Mouse (Mus musculus) midbrain, embryonic 16.5 days (tissue): ENCODE results near the gene Zfp770. TPM values are rescaled to one million over a fixed set of nuclear protein-coding genes. Genes with fewer than 3 reads are reported as not detected.

ENCODE experiments used
- ATAC-seq: fragments of 200-750 bp; cut with Nextera tagmentation; 2 replicates; pipeline ENCODE4 v1.8.0; 2017; ENCODE audit warnings: moderate TSS enrichment
- H3K27ac ChIP-seq: fragments of 300-500 bp; sonication (generic); 2 replicates; pipeline ENCODE4 v1.5.1; 2014; ENCODE audit warnings: mild to moderate bottlenecking, low read length, mixed read lengths
- H3K27me3 ChIP-seq: fragments of 300-500 bp; sonication (generic); 2 replicates; pipeline ENCODE4 v1.6.1; 2014; ENCODE audit warnings: low read depth, low read length, mixed read lengths; ENCODE audit not compliant: control insufficient read depth, insufficient read depth
- H3K36me3 ChIP-seq: fragments of 300-500 bp; sonication (generic); 2 replicates; pipeline ENCODE4 v1.6.1; 2014; ENCODE audit warnings: mild to moderate bottlenecking, low read length, moderate library complexity, mixed read lengths; ENCODE audit not compliant: control insufficient read depth, insufficient read depth
- H3K4me1 ChIP-seq: fragments of 300-500 bp; sonication (generic); 2 replicates; pipeline ENCODE4 v1.6.1; 2014; ENCODE audit warnings: mild to moderate bottlenecking, low read length, mixed read lengths; ENCODE audit not compliant: control insufficient read depth, insufficient read depth
- H3K4me2 ChIP-seq: fragments of 300-500 bp; sonication (generic); 2 replicates; pipeline ENCODE4 v1.6.1; 2014; ENCODE audit warnings: mild to moderate bottlenecking, low read length, mixed read lengths
- H3K4me3 ChIP-seq: fragments of 300-500 bp; sonication (generic); 2 replicates; pipeline ENCODE4 v1.5.1; 2014; ENCODE audit warnings: low read depth, mild to moderate bottlenecking, low read length, moderate library complexity, mixed read lengths
- H3K9ac ChIP-seq: fragments of 300-500 bp; sonication (generic); 2 replicates; pipeline ENCODE4 v1.6.1; 2014; ENCODE audit warnings: low read depth, low read length, mixed read lengths
- H3K9me3 ChIP-seq: fragments of 300-500 bp; sonication (generic); replicated peaks from 2 replicates; pipeline ENCODE4 v1.6.1; 2014; ENCODE audit warnings: mild to moderate bottlenecking, low read length, mixed read lengths; ENCODE audit not compliant: control insufficient read depth, poor library complexity, severe bottlenecking
- WGBS: fragments of 180-500 bp; shearing (Covaris S2); extraction: QIAGEN DNeasy Blood & Tissue Kit; methylation state at CpG from one replicate; pipeline ENCODE4 v1.1.7; 2014; 5-methylcytosine and 5-hydroxymethylcytosine counted together
- polyA plus RNA-seq: library from polyadenylated mRNA; unstranded; fragments of >200 nt; fragmentation: Nextera tagmentation; extraction: Ambion mirVana; gene quantifications from 2 replicates; pipeline ENCODE4 v1.2.1, GENCODE M21; 2015

The Zfp770 gene
- polyA plus RNA-seq: 5.8 and 6.3 TPM in 2 replicates

DNA sequence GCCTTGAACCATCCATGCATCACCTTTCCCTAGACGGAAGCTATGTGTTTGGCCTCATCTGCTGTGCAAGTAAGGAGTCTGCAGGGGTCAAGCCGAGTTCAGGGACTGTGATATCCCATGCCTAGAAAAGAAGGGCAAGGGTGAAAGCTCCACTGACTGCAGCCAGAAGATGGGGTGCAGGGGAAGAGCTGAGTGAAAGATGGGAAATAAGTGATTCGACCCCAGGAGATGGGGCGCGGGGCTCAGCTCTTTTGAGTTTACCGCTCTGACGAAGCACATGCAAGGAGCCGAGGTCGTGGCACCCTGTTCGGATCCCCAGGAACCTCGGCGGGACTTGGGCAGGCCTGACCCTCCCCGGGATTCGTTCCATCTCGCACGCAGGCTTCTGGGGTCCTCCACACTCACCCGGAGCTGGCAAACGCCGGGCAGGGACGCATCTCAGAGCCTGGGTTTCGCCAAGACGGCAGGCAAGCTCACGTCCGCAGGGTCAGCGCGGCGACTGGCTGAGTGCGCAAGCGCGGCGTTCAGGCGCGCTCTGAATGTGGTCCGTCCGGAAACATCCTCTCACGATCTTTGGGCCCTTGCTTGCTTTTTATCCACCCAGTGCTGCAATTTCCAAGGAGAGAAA is at the start of gene Zfp770:
Gene Zfp770, minus strand, starts transcription at position 538 of the 628 bp plus-strand sequence.
- peak within 1 kb of the TSS; percentile 86 for H3K4me2 ChIP-seq
- peak; percentile 98 for ATAC-seq
- no peaks in the 10 kb centered on the region for H3K9me3 ChIP-seq
- peak within 1 kb of the TSS; percentile 92 for H3K4me3 ChIP-seq
- peak within 1 kb of the TSS; percentile 98 for H3K9ac ChIP-seq
- H3K36me3 ChIP-seq: peaks cover 3% of the 10 kb centered on the region
- H3K27me3 ChIP-seq: no peaks in the 10 kb centered on the region
- peaks cover 17% of the 10 kb centered on the region for H3K4me1 ChIP-seq
- under 1% methylated on average over 36 of the region's 36 CpGs for WGBS
- peak within 1 kb of the TSS; percentile 85 for H3K27ac ChIP-seq

GRCm38 (mm10) chr2:114249440-114249839 is 48.2 kb upstream of the Zfp770 start:
- no peak overlapping the region for H3K4me2 ChIP-seq
- H3K9me3 ChIP-seq: no peaks in the 10 kb centered on the region
- no peak for ATAC-seq
- H3K36me3 ChIP-seq: no peaks in the 10 kb centered on the region
- no peak overlapping the region for H3K9ac ChIP-seq
- 82% methylated on average over 6 of the region's 6 CpGs for WGBS
- H3K4me3 ChIP-seq: no peak overlapping the region
- no peak overlapping the region for H3K27ac ChIP-seq
- H3K4me1 ChIP-seq: no peaks in the 10 kb centered on the region
- no peaks in the 10 kb centered on the region for H3K27me3 ChIP-seq

DNA sequence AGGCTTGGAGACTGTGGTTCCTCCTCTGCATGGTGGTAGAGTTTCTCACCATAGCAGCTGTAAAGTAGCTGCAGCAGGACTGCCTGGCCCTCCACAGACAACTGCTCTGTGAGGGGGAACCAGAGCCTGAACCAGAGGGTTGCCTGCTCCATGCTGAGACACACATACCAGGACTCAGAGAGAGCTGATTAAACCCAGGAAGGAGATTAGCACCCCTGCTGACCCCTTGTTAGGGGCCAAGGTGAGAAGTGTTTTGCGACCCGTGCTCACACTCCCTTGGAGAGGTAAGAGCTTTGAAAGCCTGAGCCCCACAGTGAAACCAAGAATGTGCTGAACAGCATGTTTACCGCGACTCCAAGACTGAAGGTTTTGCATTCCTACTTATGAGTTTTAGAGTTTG is 36.4 kb upstream of the Zfp770 start:
- H3K4me1 ChIP-seq: no peaks in the 10 kb centered on the region
- H3K4me3 ChIP-seq: no peak overlapping the region
- H3K27ac ChIP-seq: no peak overlapping the region
- no peaks in the 10 kb centered on the region for H3K27me3 ChIP-seq
- WGBS: 14% methylated on average over 4 of the region's 4 CpGs
- H3K36me3 ChIP-seq: no peaks in the 10 kb centered on the region
- no peaks in the 10 kb centered on the region for H3K9me3 ChIP-seq
- no peak for ATAC-seq
- H3K9ac ChIP-seq: no peak overlapping the region
- no peak overlapping the region for H3K4me2 ChIP-seq

DNA sequence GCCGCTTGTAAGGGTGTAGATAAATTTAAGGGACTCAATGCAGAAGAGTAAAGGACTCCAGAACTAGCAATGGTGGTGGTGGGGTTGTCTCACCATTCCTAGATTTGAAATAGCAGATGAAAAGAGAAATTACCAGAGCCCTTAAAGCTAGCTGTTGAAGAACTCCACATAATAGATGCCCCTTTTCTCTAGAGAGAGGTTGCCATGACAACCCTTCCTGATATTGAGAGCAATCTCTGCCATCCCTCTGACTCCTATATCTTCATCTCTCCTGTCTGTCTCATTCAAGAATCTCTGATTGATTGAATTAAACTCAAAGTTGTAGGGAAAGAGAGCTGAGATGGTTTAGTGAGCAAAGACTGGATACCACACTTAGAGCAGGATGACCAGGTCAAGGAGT is 35.3 kb upstream of the Zfp770 start:
- 84% methylated on average over 1 of the region's 1 CpGs for WGBS
- no peaks in the 10 kb centered on the region for H3K4me1 ChIP-seq
- no peaks in the 10 kb centered on the region for H3K9me3 ChIP-seq

DNA sequence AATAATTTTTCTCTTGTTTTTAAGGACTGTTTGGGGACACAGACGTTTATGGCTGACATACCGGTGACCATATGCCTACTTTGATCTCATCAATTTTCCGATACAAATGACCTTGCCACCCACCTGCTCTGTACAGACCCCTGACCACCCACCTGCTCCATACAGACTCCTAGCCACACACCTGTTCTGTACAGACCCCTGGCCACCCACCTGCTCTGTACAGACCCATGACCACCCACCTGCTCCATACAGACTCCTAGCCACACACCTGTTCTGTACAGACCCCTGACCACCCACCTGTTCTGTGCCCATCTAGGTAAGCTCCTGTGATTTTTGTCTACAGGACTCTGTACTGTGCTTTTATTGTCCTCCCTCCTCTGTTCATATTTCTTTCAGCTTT is 34.3 kb upstream of the Zfp770 start:
- Histone ChIP-seq H3K9me3 (no peaks in the 10 kb centered on the region), H3K36me3 (no peaks in the 10 kb centered on the region), H3K4me3 (no peak overlapping the region), H3K27ac (no peak overlapping the region), H3K4me1 (no peaks in the 10 kb centered on the region), H3K27me3 (no peaks in the 10 kb centered on the region), H3K9ac (no peak overlapping the region), H3K4me2 (no peak overlapping the region)
- no peak for ATAC-seq
- 84% methylated on average over 3 of the region's 3 CpGs for WGBS

More for the DNA sequence above, 35.3 kb upstream of the Zfp770 start:
- H3K9ac ChIP-seq: no peak overlapping the region
- no peak for ATAC-seq
- no peaks in the 10 kb centered on the region for H3K36me3 ChIP-seq
- no peak overlapping the region for H3K27ac ChIP-seq
- H3K4me2 ChIP-seq: no peak overlapping the region
- H3K27me3 ChIP-seq: no peaks in the 10 kb centered on the region
- no peak overlapping the region for H3K4me3 ChIP-seq

- H3K27me3 ChIP-seq: no peaks in the 10 kb centered on the region
- 76% methylated on average over 2 of the region's 2 CpGs for WGBS
- H3K27ac ChIP-seq: no peak overlapping the region
- H3K4me2 ChIP-seq: no peak overlapping the region
- H3K9ac ChIP-seq: no peak overlapping the region
- H3K4me1 ChIP-seq: no peaks in the 10 kb centered on the region
- ATAC-seq: no peak
- no peak overlapping the region for H3K4me3 ChIP-seq
- no peaks in the 10 kb centered on the region for H3K36me3 ChIP-seq
- H3K9me3 ChIP-seq: no peaks in the 10 kb centered on the region
Measured at GRCm38 (mm10) chr2:114231248-114231647, 30.0 kb upstream of the Zfp770 start.

GRCm38 (mm10) chr2:114228672-114229071 is 27.4 kb upstream of the Zfp770 start:
- no peak overlapping the region for H3K9ac ChIP-seq
- H3K27me3 ChIP-seq: no peaks in the 10 kb centered on the region
- no peak overlapping the region for H3K4me3 ChIP-seq
- H3K36me3 ChIP-seq: no peaks in the 10 kb centered on the region
- H3K4me2 ChIP-seq: no peak overlapping the region
- H3K27ac ChIP-seq: no peak overlapping the region
- no peaks in the 10 kb centered on the region for H3K9me3 ChIP-seq
- no peaks in the 10 kb centered on the region for H3K4me1 ChIP-seq
- 85% methylated on average over 2 of the region's 2 CpGs for WGBS
- ATAC-seq: no peak

- no peak overlapping the region for H3K9ac ChIP-seq
- H3K27me3 ChIP-seq: no peaks in the 10 kb centered on the region
- 71% methylated on average over 6 of the region's 6 CpGs for WGBS
- no peak overlapping the region for H3K27ac ChIP-seq
- no peak for ATAC-seq
- H3K4me1 ChIP-seq: peaks cover 8% of the 10 kb centered on the region
- H3K4me2 ChIP-seq: no peak overlapping the region
- H3K36me3 ChIP-seq: no peaks in the 10 kb centered on the region
- H3K4me3 ChIP-seq: no peak overlapping the region
- H3K9me3 ChIP-seq: no peaks in the 10 kb centered on the region
Measured at GRCm38 (mm10) chr2:114205036-114205435, 3.8 kb upstream of the Zfp770 start.

GRCm38 (mm10) chr2:114201574-114201973 is 305 bp upstream of the Zfp770 start:
- Histone ChIP-seq H3K9me3 (no peaks in the 10 kb centered on the region), H3K4me2 (peak overlapping the region; percentile 86), H3K36me3 (no peaks in the 10 kb centered on the region), H3K27ac (peak overlapping the region; percentile 85), H3K4me1 (peaks cover 17% of the 10 kb centered on the region), H3K27me3 (no peaks in the 10 kb centered on the region), H3K9ac (peak overlapping the region; percentile 98), H3K4me3 (peak overlapping the region; percentile 92)
- ATAC-seq: 0 out of 2 replicates have a peak, but pooled peaks have one; percentile 31
- 34% methylated on average over 4 of the region's 4 CpGs for WGBS
